Mouse (Mus musculus): ENCODE results near the gene Cklf. TPM values are rescaled to one million over a fixed set of nuclear protein-coding genes. Genes with fewer than 3 reads are reported as not detected.
A peak's percentile ranks its signal among the peaks of the same experiment; 100 is the strongest.

The Cklf gene
- 30.9 and 36.5 TPM in 2 replicates for polyA plus RNA-seq (2014; fragmentation: Nextera tagmentation; extraction: Ambion mirVana)

DNA sequence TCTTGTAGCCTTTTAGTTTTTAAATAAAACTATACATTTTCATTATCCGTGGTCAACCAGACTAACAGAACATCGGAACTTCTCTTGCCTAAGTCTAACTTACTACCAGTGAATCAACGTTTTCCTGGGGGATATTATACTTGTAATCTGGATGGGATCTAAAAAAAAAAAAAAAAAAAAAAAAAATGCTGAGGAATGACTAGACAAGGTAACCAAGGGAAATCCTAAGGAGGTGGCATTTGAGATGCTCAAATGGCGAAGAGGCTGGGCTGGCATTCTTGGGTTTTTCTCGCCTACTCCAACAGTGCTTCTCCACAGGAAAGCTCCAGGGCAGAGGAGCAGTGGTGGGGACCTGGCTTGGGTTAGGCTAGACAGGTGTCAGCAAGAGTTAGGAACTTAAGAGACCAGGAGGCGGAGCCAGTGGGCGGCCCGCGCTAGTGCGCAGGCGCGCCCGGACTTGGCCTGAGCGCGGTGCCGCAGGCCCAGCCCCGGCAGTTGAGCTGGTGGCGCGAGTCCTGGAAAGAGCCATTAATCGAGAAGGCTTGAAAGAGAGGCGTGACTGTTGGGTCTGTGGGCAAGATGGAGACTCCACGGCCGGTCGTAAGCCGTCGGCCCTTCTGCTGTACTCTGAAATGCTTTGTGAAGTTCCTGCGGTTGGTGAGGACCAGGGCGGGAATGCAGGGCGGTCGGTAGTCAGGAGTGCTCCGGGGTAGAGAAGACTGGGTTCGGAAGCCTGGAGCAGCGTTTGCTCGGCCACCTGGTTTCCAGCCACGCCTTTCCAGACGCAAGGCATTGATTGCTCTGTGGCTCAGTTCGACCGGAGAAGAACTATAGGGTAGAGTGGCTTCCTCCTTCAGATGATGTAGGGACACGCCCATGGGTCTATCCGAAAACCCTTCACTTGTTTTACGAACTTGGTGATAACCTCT, at the start of gene Cklf:
Gene Cklf (plus strand): TSS at position 423 of the 929 bp plus-strand sequence.
- peak; percentile 87 for ATAC-seq (ENCODE audit: low FRiP score)
- 4% methylated on average over 41 of the region's 41 CpGs for WGBS
- no peaks in the 10 kb centered on the region for H3K4me1 ChIP-seq (replicated peaks; ENCODE audit: control insufficient read depth, insufficient read depth, low read length)

DNA sequence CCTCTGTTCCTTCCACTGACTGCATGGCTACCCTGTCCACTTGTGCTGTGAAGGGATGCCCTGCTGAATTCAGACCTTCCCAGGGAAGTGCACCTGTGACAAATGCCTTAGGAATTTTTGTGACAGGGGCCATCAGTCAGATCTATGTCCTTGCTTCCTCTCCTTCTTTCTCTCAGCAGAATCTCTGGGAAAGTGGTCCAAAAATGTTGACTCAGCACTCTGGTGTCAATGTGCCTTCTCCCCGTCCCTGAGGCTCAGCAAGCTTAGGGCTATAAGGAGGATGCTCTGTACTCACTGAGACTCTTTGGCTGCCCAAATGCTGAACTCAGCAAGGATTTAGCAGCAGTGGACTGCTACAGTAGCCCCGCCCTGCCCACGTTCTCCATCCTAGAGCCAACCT, 49.0 kb upstream of the Cklf start:
- H3K4me2 ChIP-seq (replicated peaks; ENCODE audit: low read depth, low read length) = no peak overlapping the region
- H3K27me3 ChIP-seq (ENCODE audit: control insufficient read depth, insufficient read depth, low read length) = no peaks in the 10 kb centered on the region
- WGBS = 75% methylated on average over 3 of the region's 3 CpGs
- DNase-seq (ENCODE audit: low spot score) = no peak
- no peak overlapping the region for H3K4me3 ChIP-seq (ENCODE audit: low read depth, low read length)
- H3K4me1 ChIP-seq (replicated peaks; ENCODE audit: control insufficient read depth, insufficient read depth, low read length) = no peaks in the 10 kb centered on the region
- no peak for ATAC-seq (ENCODE audit: low FRiP score)
- H3K27ac ChIP-seq (ENCODE audit: low read depth, low read length) = no peak overlapping the region
- H3K36me3 ChIP-seq (ENCODE audit: control insufficient read depth, insufficient read depth, low read length) = no peaks in the 10 kb centered on the region
- H3K9ac ChIP-seq (ENCODE audit: low read depth, low read length) = no peak overlapping the region
- H3K9me3 ChIP-seq (ENCODE audit: control insufficient read depth, low read length) = no peaks in the 10 kb centered on the region

More for the DNA sequence above, at the start of gene Cklf:
- Histone ChIP-seq H3K4me3 (ENCODE audit: low read depth, low read length) (peak within 1 kb of the TSS; percentile 70), H3K36me3 (ENCODE audit: control insufficient read depth, insufficient read depth, low read length) (no peaks in the 10 kb centered on the region), H3K9ac (ENCODE audit: low read depth, low read length) (peak within 1 kb of the TSS; percentile 84), H3K27me3 (ENCODE audit: control insufficient read depth, insufficient read depth, low read length) (no peaks in the 10 kb centered on the region), H3K4me2 (replicated peaks; ENCODE audit: low read depth, low read length) (peak within 1 kb of the TSS; percentile 76), H3K9me3 (ENCODE audit: control insufficient read depth, low read length) (no peaks in the 10 kb centered on the region), H3K27ac (ENCODE audit: low read depth, low read length) (0 out of 2 replicates have a peak within 1 kb of the TSS, but pooled peaks have one; percentile 30)
- peak; percentile 96 for DNase-seq (ENCODE audit: low spot score)

DNA sequence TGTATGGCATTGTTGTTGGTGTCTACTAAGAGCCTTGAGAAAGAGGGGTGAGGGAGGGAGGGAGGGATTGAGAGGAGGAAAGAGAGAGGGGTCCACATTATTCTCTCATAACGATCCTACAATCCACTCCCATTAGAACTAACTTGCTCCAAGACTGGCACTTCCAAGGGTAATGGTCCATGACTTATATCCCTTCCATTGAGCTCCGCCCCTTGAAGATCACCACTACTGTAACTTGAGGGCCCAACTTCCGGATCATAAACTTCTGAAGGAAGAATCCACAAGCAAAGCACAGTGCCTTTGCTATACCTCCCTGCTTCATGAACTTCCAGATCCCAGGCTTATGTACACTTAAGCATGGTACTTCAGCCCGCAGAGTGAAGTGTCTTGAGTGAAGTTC, 48.3 kb upstream of the Cklf start:
- Histone ChIP-seq H3K36me3 (ENCODE audit: control insufficient read depth, insufficient read depth, low read length) (no peaks in the 10 kb centered on the region), H3K27ac (ENCODE audit: low read depth, low read length) (no peak overlapping the region), H3K9me3 (ENCODE audit: control insufficient read depth, low read length) (no peaks in the 10 kb centered on the region), H3K9ac (ENCODE audit: low read depth, low read length) (no peak overlapping the region), H3K4me3 (ENCODE audit: low read depth, low read length) (no peak overlapping the region), H3K4me1 (replicated peaks; ENCODE audit: control insufficient read depth, insufficient read depth, low read length) (no peaks in the 10 kb centered on the region), H3K27me3 (ENCODE audit: control insufficient read depth, insufficient read depth, low read length) (no peaks in the 10 kb centered on the region), H3K4me2 (replicated peaks; ENCODE audit: low read depth, low read length) (no peak overlapping the region)
- DNase-seq (ENCODE audit: low spot score) (no peak), ATAC-seq (ENCODE audit: low FRiP score) (no peak)
- 88% methylated on average over 4 of the region's 4 CpGs for WGBS

DNA sequence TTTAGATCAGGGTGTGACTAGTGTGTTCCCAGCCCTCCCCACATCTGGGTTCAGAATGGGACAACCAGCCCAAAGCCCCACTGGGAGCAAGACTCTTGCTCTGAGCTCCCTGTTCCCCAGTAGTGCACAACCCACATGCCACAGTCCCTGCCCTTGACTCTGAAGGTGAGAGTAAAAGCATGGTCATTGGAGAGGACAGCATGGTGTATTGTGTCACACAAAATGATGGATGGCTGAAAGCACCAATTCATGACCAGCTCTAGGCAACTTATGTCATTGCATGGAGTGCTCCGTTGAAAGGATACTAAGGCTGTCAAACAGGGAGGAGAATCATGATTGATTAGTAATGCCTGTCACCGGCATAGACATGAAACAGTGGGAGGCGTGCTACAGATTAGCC, 45.4 kb upstream of the Cklf start:
- ATAC-seq (ENCODE audit: low FRiP score) (peak; percentile 65), DNase-seq (ENCODE audit: low spot score) (no peak)
- 44% methylated on average over 3 of the region's 3 CpGs for WGBS
- Histone ChIP-seq H3K4me3 (ENCODE audit: low read depth, low read length) (no peak overlapping the region), H3K9me3 (ENCODE audit: control insufficient read depth, low read length) (no peaks in the 10 kb centered on the region), H3K27ac (ENCODE audit: low read depth, low read length) (no peak overlapping the region), H3K36me3 (ENCODE audit: control insufficient read depth, insufficient read depth, low read length) (no peaks in the 10 kb centered on the region), H3K4me2 (replicated peaks; ENCODE audit: low read depth, low read length) (no peak overlapping the region), H3K27me3 (ENCODE audit: control insufficient read depth, insufficient read depth, low read length) (no peaks in the 10 kb centered on the region), H3K9ac (ENCODE audit: low read depth, low read length) (no peak overlapping the region), H3K4me1 (replicated peaks; ENCODE audit: control insufficient read depth, insufficient read depth, low read length) (no peaks in the 10 kb centered on the region)

- Histone ChIP-seq H3K27ac (ENCODE audit: low read depth, low read length) (no peak overlapping the region), H3K36me3 (ENCODE audit: control insufficient read depth, insufficient read depth, low read length) (no peaks in the 10 kb centered on the region), H3K27me3 (ENCODE audit: control insufficient read depth, insufficient read depth, low read length) (no peaks in the 10 kb centered on the region), H3K4me3 (ENCODE audit: low read depth, low read length) (no peak overlapping the region), H3K9me3 (ENCODE audit: control insufficient read depth, low read length) (no peaks in the 10 kb centered on the region), H3K4me2 (replicated peaks; ENCODE audit: low read depth, low read length) (no peak overlapping the region), H3K4me1 (replicated peaks; ENCODE audit: control insufficient read depth, insufficient read depth, low read length) (no peaks in the 10 kb centered on the region), H3K9ac (ENCODE audit: low read depth, low read length) (no peak overlapping the region)
- 90% methylated on average over 5 of the region's 5 CpGs for WGBS
- DNase-seq (ENCODE audit: low spot score) (no peak), ATAC-seq (ENCODE audit: low FRiP score) (no peak)
These were observed 33.1 kb upstream of the Cklf start for GRCm38 (mm10) chr8:104217601-104218000.

DNA sequence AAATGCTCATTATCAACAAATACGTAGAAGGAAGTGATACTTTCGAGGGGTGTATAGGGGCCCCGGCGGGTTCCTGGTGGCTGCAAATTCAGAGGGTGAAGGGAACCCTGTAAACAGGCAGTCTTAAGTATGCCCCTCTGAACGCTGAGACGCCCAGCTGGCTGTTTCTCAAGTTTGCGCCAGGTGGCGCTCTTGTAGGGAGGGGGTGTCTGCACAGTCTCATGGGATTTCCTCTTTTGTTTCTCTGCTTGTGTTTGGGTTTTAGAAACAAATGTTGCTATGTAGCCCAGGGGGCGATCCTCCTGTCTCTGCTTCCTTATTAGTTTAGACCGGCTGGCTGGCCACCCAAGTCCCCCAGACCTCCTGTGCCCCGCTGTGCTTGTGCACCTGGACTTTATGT, 31.6 kb upstream of the Cklf start:
- DNase-seq (ENCODE audit: low spot score) (peak; percentile 60), ATAC-seq (ENCODE audit: low FRiP score) (peak; percentile 10; the same call in 1 of the 2 replicates)
- 28% methylated on average over 11 of the region's 11 CpGs for WGBS
- H3K27me3 ChIP-seq (ENCODE audit: control insufficient read depth, insufficient read depth, low read length) = no peaks in the 10 kb centered on the region
- no peaks in the 10 kb centered on the region for H3K9me3 ChIP-seq (ENCODE audit: control insufficient read depth, low read length)
- H3K36me3 ChIP-seq (ENCODE audit: control insufficient read depth, insufficient read depth, low read length) = no peaks in the 10 kb centered on the region
- H3K4me3 ChIP-seq (ENCODE audit: low read depth, low read length) = no peak overlapping the region
- H3K4me2 ChIP-seq (replicated peaks; ENCODE audit: low read depth, low read length) = no peak overlapping the region
- no peaks in the 10 kb centered on the region for H3K4me1 ChIP-seq (replicated peaks; ENCODE audit: control insufficient read depth, insufficient read depth, low read length)
- no peak overlapping the region for H3K27ac ChIP-seq (ENCODE audit: low read depth, low read length)
- no peak overlapping the region for H3K9ac ChIP-seq (ENCODE audit: low read depth, low read length)

DNA sequence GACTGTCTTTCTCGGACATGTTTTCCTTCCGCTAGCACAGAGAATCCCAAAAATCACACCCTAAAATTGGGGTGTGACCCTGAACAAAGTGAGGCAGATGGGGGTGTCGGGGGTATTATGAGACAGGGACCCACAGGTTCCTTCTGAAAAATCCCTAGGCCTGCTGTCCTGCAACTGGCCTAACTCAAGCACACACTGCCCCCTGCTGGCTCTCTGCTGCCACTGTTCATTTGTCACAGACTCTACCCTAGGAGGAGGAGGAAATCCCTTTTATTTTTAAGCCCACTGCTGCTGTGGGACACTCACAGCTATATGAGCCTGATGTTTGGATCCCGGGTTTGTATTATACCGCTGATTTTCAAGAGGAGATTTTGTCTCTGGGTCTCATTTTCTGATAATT, 30.9 kb upstream of the Cklf start:
- no peak overlapping the region for H3K27ac ChIP-seq (ENCODE audit: low read depth, low read length)
- 45% methylated on average over 5 of the region's 5 CpGs for WGBS

DNA sequence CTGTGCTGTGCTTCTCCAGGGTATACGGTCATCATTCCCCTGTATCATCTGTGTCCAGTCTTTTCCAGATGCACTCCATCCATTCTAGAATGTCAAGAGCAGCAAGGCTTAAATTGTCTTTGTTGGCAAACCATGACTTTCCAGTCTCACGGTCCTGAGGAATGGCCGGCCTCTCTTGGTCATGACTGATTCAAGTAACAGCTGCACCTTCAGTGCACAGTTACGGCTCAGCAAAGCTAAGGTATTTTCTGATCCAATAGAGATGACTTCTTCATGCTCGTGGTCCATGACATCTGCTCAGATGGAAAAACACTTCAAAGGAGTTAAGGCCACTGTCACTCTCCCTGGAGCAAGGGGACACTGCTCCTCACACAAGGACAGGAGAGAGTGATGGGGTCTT, 23.6 kb upstream of the Cklf start:
- H3K27me3 ChIP-seq (ENCODE audit: control insufficient read depth, insufficient read depth, low read length) = no peaks in the 10 kb centered on the region
- no peak for ATAC-seq (ENCODE audit: low FRiP score)
- H3K9me3 ChIP-seq (ENCODE audit: control insufficient read depth, low read length) = no peaks in the 10 kb centered on the region
- 0 out of 2 replicates have a peak, but pooled peaks cover 9% of the 10 kb centered on the region for H3K36me3 ChIP-seq (ENCODE audit: control insufficient read depth, insufficient read depth, low read length)
- no peak overlapping the region for H3K27ac ChIP-seq (ENCODE audit: low read depth, low read length)
- no peaks in the 10 kb centered on the region for H3K4me1 ChIP-seq (replicated peaks; ENCODE audit: control insufficient read depth, insufficient read depth, low read length)
- H3K4me2 ChIP-seq (replicated peaks; ENCODE audit: low read depth, low read length) = no peak overlapping the region
- DNase-seq (ENCODE audit: low spot score) = no peak
- WGBS = 90% methylated on average over 5 of the region's 5 CpGs
- no peak overlapping the region for H3K9ac ChIP-seq (ENCODE audit: low read depth, low read length)
- H3K4me3 ChIP-seq (ENCODE audit: low read depth, low read length) = no peak overlapping the region

More for the DNA sequence above, 30.9 kb upstream of the Cklf start:
- peak; percentile 65; the same call in 1 of the 2 replicates for ATAC-seq (ENCODE audit: low FRiP score)
- Histone ChIP-seq H3K27me3 (ENCODE audit: control insufficient read depth, insufficient read depth, low read length) (no peaks in the 10 kb centered on the region), H3K4me2 (replicated peaks; ENCODE audit: low read depth, low read length) (no peak overlapping the region), H3K36me3 (ENCODE audit: control insufficient read depth, insufficient read depth, low read length) (no peaks in the 10 kb centered on the region), H3K4me1 (replicated peaks; ENCODE audit: control insufficient read depth, insufficient read depth, low read length) (no peaks in the 10 kb centered on the region), H3K9ac (ENCODE audit: low read depth, low read length) (no peak overlapping the region), H3K9me3 (ENCODE audit: control insufficient read depth, low read length) (no peaks in the 10 kb centered on the region), H3K4me3 (ENCODE audit: low read depth, low read length) (no peak overlapping the region)
- peak; percentile 85 for DNase-seq (ENCODE audit: low spot score)

GRCm38 (mm10) chr8:104230377-104230776, 20.3 kb upstream of the Cklf start:
- 0 out of 2 replicates have a peak, but pooled peaks cover 9% of the 10 kb centered on the region for H3K36me3 ChIP-seq (ENCODE audit: control insufficient read depth, insufficient read depth, low read length)
- ATAC-seq (ENCODE audit: low FRiP score) (no peak), DNase-seq (ENCODE audit: low spot score) (no peak)
- no peak overlapping the region for H3K4me2 ChIP-seq (replicated peaks; ENCODE audit: low read depth, low read length)
- 92% methylated on average over 9 of the region's 9 CpGs for WGBS
- no peak overlapping the region for H3K27ac ChIP-seq (ENCODE audit: low read depth, low read length)
- no peaks in the 10 kb centered on the region for H3K4me1 ChIP-seq (replicated peaks; ENCODE audit: control insufficient read depth, insufficient read depth, low read length)
- no peaks in the 10 kb centered on the region for H3K9me3 ChIP-seq (ENCODE audit: control insufficient read depth, low read length)
- no peak overlapping the region for H3K9ac ChIP-seq (ENCODE audit: low read depth, low read length)
- no peaks in the 10 kb centered on the region for H3K27me3 ChIP-seq (ENCODE audit: control insufficient read depth, insufficient read depth, low read length)
- no peak overlapping the region for H3K4me3 ChIP-seq (ENCODE audit: low read depth, low read length)

Data from hindbrain, embryonic 11.5 days (tissue).